ENCODE assay signal across 12 mouse cellular contexts in genomic region chr9:64114646-64115045, GRCm38 (mm10). TPM values are rescaled to one million over a fixed set of nuclear protein-coding genes. Genes with fewer than 3 reads are reported as not detected.
DNase-seq lines count a peak whose midpoint lies in the region; ATAC-seq and TF ChIP-seq lines count a peak whose summit lies in the region.
"Had no signal": no experiment of that assay in that cellular context is flagged by ENCODE, and none has a peak within 500 bp of the region (broad histone marks: within the 10 kb centered on the region; RNA-seq: fewer than 3 reads in every experiment).

No protein-coding gene starts in this region.

- no peaks in the 10 kb centered on the region for H3K36me3 ChIP-seq in forebrain, embryonic 10.5 days (replicated peaks)
- no peaks in the 10 kb centered on the region for H3K36me3 ChIP-seq in forebrain, embryonic 16.5 days (ENCODE audit: control insufficient read depth, insufficient read depth)
- H3K36me3 ChIP-seq: limb, embryonic 12.5 days; midbrain, embryonic 12.5 days had no signal

- H3K4me2 ChIP-seq in forebrain, embryonic 16.5 days (ENCODE audit: low read length): no peak overlapping the region
- H3K4me2 ChIP-seq: limb, embryonic 12.5 days; midbrain, embryonic 12.5 days had no signal

- TF ChIP-seq CTCF in lung, adult 2 months (IDR thresholded peaks at IDR 0.05; ENCODE audit: insufficient read depth, low read length): no peak

- H3K4me1 ChIP-seq in forebrain, embryonic 10.5 days: 0 out of 2 replicates have a peak, but pooled peaks cover 5% of the 10 kb centered on the region
- no peaks in the 10 kb centered on the region for H3K4me1 ChIP-seq in forebrain, embryonic 16.5 days (replicated peaks; ENCODE audit: control insufficient read depth, insufficient read depth, low read length)
- H3K4me1 ChIP-seq in lung, adult 2 months (ENCODE audit: control insufficient read depth, insufficient read depth, low read length): no peaks in the 10 kb centered on the region
- H3K4me1 ChIP-seq: limb, embryonic 12.5 days; midbrain, embryonic 12.5 days had no signal

- no peaks in the 10 kb centered on the region for H3K9me3 ChIP-seq in forebrain, embryonic 10.5 days
- H3K9me3 ChIP-seq in forebrain, embryonic 16.5 days (ENCODE audit: control insufficient read depth, low read length): no peaks in the 10 kb centered on the region
- H3K9me3 ChIP-seq: limb, embryonic 12.5 days; midbrain, embryonic 12.5 days had no signal

- TF ChIP-seq POLR2A in lung, adult 2 months (IDR thresholded peaks at IDR 0.05; ENCODE audit: borderline replicate concordance, extremely low read depth, low read depth, low read length): no peak

- peak overlapping the region; percentile 36 for H3K27ac ChIP-seq in forebrain, embryonic 10.5 days
- H3K27ac ChIP-seq in forebrain, embryonic 16.5 days (ENCODE audit: low read length): no peak overlapping the region
- H3K27ac ChIP-seq: limb, embryonic 12.5 days; midbrain, embryonic 12.5 days had no signal

- intact Hi-C loops in heart, postnatal 10 days (cut with DNase I): no loop called here
- intact Hi-C loops in left cerebral cortex, postnatal 4 days (cut with DNase I): no loop called here

- ATAC-seq in forebrain, embryonic 16.5 days: no peak
- ATAC-seq: forebrain, postnatal 0 days had no signal

- DNase-seq in forebrain, embryonic 10.5 days (ENCODE audit: extremely low spot score, low spot score): no peak
- DNase-seq in lung, postnatal 10 days: peak; percentile 69
- no peak for DNase-seq in lung, adult 2 months
- DNase-seq in heart, postnatal 10 days: peak; percentile 47 to 51
- no peak for DNase-seq in B cell, adult 2 months
- DNase-seq in left cerebral cortex, postnatal 4 days: no peak
- DNase-seq in adrenal gland, postnatal 25 days: no peak
- DNase-seq: forebrain, postnatal 0 days; thymus, postnatal 36 days had no signal

- WGBS in forebrain, embryonic 10.5 days: 68% methylated on average over 2 of the region's 2 CpGs
- WGBS in forebrain, embryonic 16.5 days: 59% methylated on average over 2 of the region's 2 CpGs
- WGBS in lung, adult 2 months: 28% methylated on average over 2 of the region's 2 CpGs

- no peaks in the 10 kb centered on the region for H3K27me3 ChIP-seq in forebrain, embryonic 10.5 days (ENCODE audit: poor library complexity, severe bottlenecking)
- no peaks in the 10 kb centered on the region for H3K27me3 ChIP-seq in forebrain, embryonic 16.5 days (replicated peaks; ENCODE audit: control insufficient read depth, insufficient read depth, low read length)
- H3K27me3 ChIP-seq: limb, embryonic 12.5 days; midbrain, embryonic 12.5 days had no signal

- no peak overlapping the region for H3K9ac ChIP-seq in forebrain, embryonic 16.5 days (replicated peaks; ENCODE audit: low read depth, low read length)
- H3K9ac ChIP-seq: forebrain, postnatal 0 days; limb, embryonic 12.5 days; midbrain, embryonic 12.5 days had no signal

- H3K4me3 ChIP-seq in forebrain, embryonic 10.5 days: no peak overlapping the region
- no peak overlapping the region for H3K4me3 ChIP-seq in forebrain, embryonic 16.5 days (replicated peaks; ENCODE audit: low read length)
- H3K4me3 ChIP-seq in lung, adult 2 months (replicated peaks; ENCODE audit: extremely low read depth, low read depth, low read length): no peak overlapping the region
- H3K4me3 ChIP-seq: limb, embryonic 12.5 days; midbrain, embryonic 12.5 days had no signal

RNA-seq across cellular contexts. Expression of gene Lctl, which starts 2.3 kb away (rescaled TPM):
- 0.11 TPM in 1 of 2 replicates, not detected in the other for polyA plus RNA-seq in forebrain, embryonic 10.5 days (2016; fragmentation: Nextera tagmentation; extraction: Ambion mirVana)
- polyA plus RNA-seq in forebrain, embryonic 16.5 days (2015; fragmentation: Nextera tagmentation; extraction: Ambion mirVana): not detected in 2 replicates
- polyA plus RNA-seq in lung, adult 2 months (2012; rRNA removed): 2.9 TPM in 2 replicates
- total RNA-seq in heart, postnatal 10 days (2021): under 1 TPM in 1 of 2 experiments, not detected in 1; 0.26 TPM
- total RNA-seq in left cerebral cortex, postnatal 4 days (2021): not detected
- 0.95 and 1.5 TPM in 2 replicates for total RNA-seq in adrenal gland, postnatal 25 days (2021)
- total RNA-seq: forebrain, postnatal 0 days had no signal
- polyA plus RNA-seq: forebrain, postnatal 0 days; limb, embryonic 12.5 days; midbrain, embryonic 12.5 days had no signal

RNA-seq across cellular contexts. Expression of gene Zwilch, which starts 58.3 kb away (rescaled TPM):
- polyA plus RNA-seq in forebrain, embryonic 10.5 days (2016; fragmentation: Nextera tagmentation; extraction: Ambion mirVana): 47.5 and 49.3 TPM in 2 replicates
- polyA plus RNA-seq in forebrain, embryonic 16.5 days (2015; fragmentation: Nextera tagmentation; extraction: Ambion mirVana): 10.0 and 10.8 TPM in 2 replicates
- polyA plus RNA-seq in lung, adult 2 months (2012; rRNA removed): 0.43 and 0.91 TPM in 2 replicates
- 1 to 10 TPM; 5.8 to 8.1 TPM for total RNA-seq in heart, postnatal 10 days (2021)
- 1 to 10 TPM; 7.9 to 8.0 TPM for total RNA-seq in left cerebral cortex, postnatal 4 days (2021)
- total RNA-seq in adrenal gland, postnatal 25 days (2021): 5.1 and 5.3 TPM in 2 replicates

RNA-seq across cellular contexts. Expression of gene Rpl4, which starts 58.5 kb away (rescaled TPM):
- 1,283 and 1,312 TPM in 2 replicates for polyA plus RNA-seq in forebrain, embryonic 10.5 days (2016; fragmentation: Nextera tagmentation; extraction: Ambion mirVana)
- polyA plus RNA-seq in forebrain, embryonic 16.5 days (2015; fragmentation: Nextera tagmentation; extraction: Ambion mirVana): 714 and 781 TPM in 2 replicates
- polyA plus RNA-seq in lung, adult 2 months (2012; rRNA removed): 232 and 320 TPM in 2 replicates
- total RNA-seq in heart, postnatal 10 days (2021): 100 to 1,000 TPM; 625 to 646 TPM
- 100 to 1,000 TPM; 735 to 744 TPM for total RNA-seq in left cerebral cortex, postnatal 4 days (2021)
- total RNA-seq in adrenal gland, postnatal 25 days (2021): 896 and 928 TPM in 2 replicates

Comparison
In these comparisons a context has a peak if more than half of its experiments do, and no peak if none do; other contexts are left out.
1. DNase-seq: peak in lung, postnatal 10 days (single experiment) and heart, postnatal 10 days (2 of 2); none in forebrain, embryonic 10.5 days (single experiment), lung, adult 2 months (single experiment), B cell, adult 2 months (0 of 2), left cerebral cortex, postnatal 4 days (single experiment) and adrenal gland, postnatal 25 days (single experiment).